Mouse (Mus musculus) spleen, adult 12 weeks (tissue): Measurements from ENCODE around the gene Clstn1.
A peak's percentile ranks its signal among the peaks of the same experiment; 100 is the strongest.

ENCODE experiments used
- DNase-seq: peaks from one replicate; pipeline ENCODE4 v3.0.0; 2022; ENCODE audit warnings: low spot score

Clstn1 gene

GRCm38 (mm10) chr4:149586044-149586782, at the start of gene Clstn1:
TSS of gene Clstn1 (plus strand) at chr4:149586468.
- no peak for DNase-seq

GRCm38 (mm10) chr4:149539441-149539840, 46.8 kb upstream of the Clstn1 start:
- no peak for DNase-seq

- DNase-seq = no peak
Observed at GRCm38 (mm10) chr4:149541935-149542334, 44.3 kb upstream of the Clstn1 start.

GRCm38 (mm10) chr4:149542431-149542830, 43.8 kb upstream of the Clstn1 start:
- no peak for DNase-seq

GRCm38 (mm10) chr4:149542927-149543553, 43.2 kb upstream of the Clstn1 start:
- DNase-seq = peak; percentile 17

GRCm38 (mm10) chr4:149544892-149545291, 41.4 kb upstream of the Clstn1 start:
- no peak for DNase-seq

GRCm38 (mm10) chr4:149546797-149547444, 39.3 kb upstream of the Clstn1 start:
- no peak for DNase-seq

GRCm38 (mm10) chr4:149547523-149547922, 38.7 kb upstream of the Clstn1 start:
- DNase-seq = no peak

- peak; percentile 42 for DNase-seq
Observed at GRCm38 (mm10) chr4:149549221-149549925, 36.9 kb upstream of the Clstn1 start.

GRCm38 (mm10) chr4:149550866-149551265, 35.4 kb upstream of the Clstn1 start:
- no peak for DNase-seq

- no peak for DNase-seq
Observed at GRCm38 (mm10) chr4:149551696-149552095, 34.6 kb upstream of the Clstn1 start.

- DNase-seq = no peak
Observed at GRCm38 (mm10) chr4:149553834-149554233, 32.4 kb upstream of the Clstn1 start.

- no peak for DNase-seq
Observed at GRCm38 (mm10) chr4:149556111-149556510, 30.2 kb upstream of the Clstn1 start.

GRCm38 (mm10) chr4:149557905-149558304, 28.4 kb upstream of the Clstn1 start:
- no peak for DNase-seq

- DNase-seq = no peak
Observed at GRCm38 (mm10) chr4:149558389-149558788, 27.9 kb upstream of the Clstn1 start.

GRCm38 (mm10) chr4:149561392-149561791, 24.9 kb upstream of the Clstn1 start:
- DNase-seq = no peak

GRCm38 (mm10) chr4:149561986-149562904, 24.0 kb upstream of the Clstn1 start:
- DNase-seq = no peak

GRCm38 (mm10) chr4:149562905-149563347, 23.3 kb upstream of the Clstn1 start:
- no peak for DNase-seq

GRCm38 (mm10) chr4:149563941-149564361, 22.3 kb upstream of the Clstn1 start:
- no peak for DNase-seq

GRCm38 (mm10) chr4:149564452-149565407, 21.5 kb upstream of the Clstn1 start:
- no peak for DNase-seq
